Mouse (Mus musculus): ENCODE measurements around the gene Sigmar1. TPM values are rescaled to one million over a fixed set of nuclear protein-coding genes. Genes with fewer than 3 reads are reported as not detected.

Sigmar1 gene
- polyA plus RNA-seq, 1 experiment from 2014 or later, result 70.8 TPM

DNA sequence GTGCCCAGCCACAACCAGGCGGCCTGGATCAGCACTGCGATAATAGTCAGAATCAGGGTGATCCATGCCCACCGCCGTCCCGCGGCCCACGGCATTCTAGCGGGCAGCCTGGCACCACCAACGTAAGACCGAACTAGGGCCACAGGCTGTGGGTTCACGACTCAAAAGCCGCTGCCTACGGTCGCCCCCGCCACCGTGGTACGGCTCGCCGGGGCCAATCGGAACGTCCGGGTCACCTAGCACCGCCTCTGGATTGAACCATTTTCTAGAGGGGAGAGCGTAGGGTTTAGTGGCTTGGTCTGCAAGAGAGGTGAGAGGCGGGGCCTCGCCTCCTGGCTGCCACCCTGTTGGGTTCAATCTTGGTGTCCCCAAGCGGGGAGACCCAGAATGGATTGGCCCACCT lies 14.8 kb downstream of the Sigmar1 start:
- no peaks in the 10 kb centered on the region; the same call in 1 of the 2 replicates for H3K9me3 ChIP-seq (ENCODE audit: control insufficient read depth, low read length)
- peak overlapping the region; percentile 94 for H3K4me2 ChIP-seq
- H3K27me3 ChIP-seq (ENCODE audit: control insufficient read depth, insufficient read depth, low read length), result no peaks in the 10 kb centered on the region
- H3K27ac ChIP-seq (ENCODE audit: low read depth, low read length), result peak overlapping the region; percentile 44; the same call in 1 of the 2 replicates
- peak; percentile 97 for ATAC-seq (ENCODE audit: low FRiP score)
- H3K4me1 ChIP-seq (ENCODE audit: control insufficient read depth, insufficient read depth, low read length), result peaks cover 12% of the 10 kb centered on the region
- under 1% methylated on average over 27 of the region's 27 CpGs for WGBS
- peak; percentile 99 for DNase-seq (ENCODE audit: low spot score, missing footprints)
- H3K4me3 ChIP-seq (ENCODE audit: low read depth, low read length), result peak overlapping the region; percentile 79
- H3K9ac ChIP-seq (ENCODE audit: low read length), result peak overlapping the region; percentile 82
- peaks cover 6% of the 10 kb centered on the region; the same call in 1 of the 2 replicates for H3K36me3 ChIP-seq (ENCODE audit: control insufficient read depth, insufficient read depth, low read length)

DNA sequence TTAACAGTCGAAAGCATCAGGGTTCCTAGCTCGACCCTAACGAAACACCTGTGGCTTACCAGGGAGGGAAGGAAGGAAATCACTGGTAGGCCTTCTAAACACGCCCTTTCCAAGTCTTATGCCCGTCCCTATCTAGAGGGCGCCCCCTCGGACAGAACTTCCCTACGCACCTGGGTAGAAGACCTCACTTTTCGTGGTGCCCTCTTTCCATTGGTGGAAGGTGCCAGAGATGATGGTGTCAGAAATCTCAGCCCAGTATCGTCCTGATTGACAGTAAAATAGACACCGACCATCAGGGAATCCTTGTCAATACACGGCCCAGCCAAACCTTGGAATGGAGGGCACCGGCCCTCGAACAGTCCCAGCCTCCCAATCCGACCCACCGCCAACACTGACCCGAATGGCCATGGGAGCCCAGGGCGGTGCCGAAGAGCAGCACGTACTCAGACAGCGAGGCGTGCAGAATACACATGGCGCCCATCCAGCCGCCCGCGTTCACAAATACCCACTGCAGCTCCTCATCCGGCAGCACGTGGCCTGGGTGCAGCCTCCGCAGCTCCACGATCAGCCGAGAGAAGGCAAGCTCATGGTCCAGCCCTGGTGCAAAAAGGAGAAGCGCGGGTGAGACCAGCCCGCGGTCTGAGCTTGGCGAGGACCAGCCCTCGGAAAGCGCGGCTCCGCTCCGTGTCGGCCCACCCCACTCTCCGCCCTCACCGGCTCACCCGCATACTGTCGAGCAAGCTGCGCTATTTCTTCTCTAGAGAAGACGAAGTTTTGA lies 15.4 kb downstream of the Sigmar1 start:
- peak overlapping the region; percentile 79 for H3K4me3 ChIP-seq (ENCODE audit: low read depth, low read length)
- no peaks in the 10 kb centered on the region; the same call in 1 of the 2 replicates for H3K9me3 ChIP-seq (ENCODE audit: control insufficient read depth, low read length)
- H3K9ac ChIP-seq (ENCODE audit: low read length), result peak overlapping the region; percentile 82
- H3K4me2 ChIP-seq, result peak overlapping the region; percentile 94
- peaks cover 7% of the 10 kb centered on the region; the same call in 1 of the 2 replicates for H3K36me3 ChIP-seq (ENCODE audit: control insufficient read depth, insufficient read depth, low read length)
- peak; percentile 81 for ATAC-seq (ENCODE audit: low FRiP score)
- H3K27ac ChIP-seq (ENCODE audit: low read depth, low read length), result peak overlapping the region; percentile 44; the same call in 1 of the 2 replicates
- H3K4me1 ChIP-seq (ENCODE audit: control insufficient read depth, insufficient read depth, low read length), result peaks cover 12% of the 10 kb centered on the region
- DNase-seq (ENCODE audit: low spot score, missing footprints), result no peak
- peaks cover 2% of the 10 kb centered on the region; the same call in 1 of the 2 replicates for H3K27me3 ChIP-seq (ENCODE audit: control insufficient read depth, insufficient read depth, low read length)
- whole genome bisulfite sequencing, result under 1% methylated on average over 48 of the region's 48 CpGs

DNA sequence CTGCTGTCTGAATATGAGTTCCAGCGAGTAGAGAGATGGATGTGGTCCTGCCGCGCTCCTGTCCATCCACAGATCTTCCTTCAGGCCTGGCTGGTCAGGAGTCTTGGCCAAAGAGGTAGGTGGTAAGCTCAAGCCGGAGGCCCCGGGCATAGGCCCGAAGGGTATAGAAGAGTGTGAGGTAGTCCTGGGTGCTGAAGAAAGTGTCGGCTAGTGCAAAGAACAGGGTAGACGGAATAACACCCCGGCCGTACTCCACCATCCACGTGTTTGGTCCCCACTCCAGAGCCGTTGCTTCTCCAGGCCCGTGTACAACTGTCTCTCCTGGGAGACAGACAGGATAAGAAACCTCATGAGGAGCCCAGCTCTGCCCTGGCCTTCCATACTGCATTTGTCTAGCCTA lies 16.7 kb downstream of the Sigmar1 start:
- H3K4me2 ChIP-seq, result no peak overlapping the region
- 92% methylated on average over 13 of the region's 13 CpGs for WGBS
- no peak for ATAC-seq (ENCODE audit: low FRiP score)
- H3K4me1 ChIP-seq (ENCODE audit: control insufficient read depth, insufficient read depth, low read length), result peaks cover 12% of the 10 kb centered on the region
- H3K27ac ChIP-seq (ENCODE audit: low read depth, low read length), result no peak overlapping the region
- no peak for DNase-seq (ENCODE audit: low spot score, missing footprints)
- peaks cover 2% of the 10 kb centered on the region; the same call in 1 of the 2 replicates for H3K27me3 ChIP-seq (ENCODE audit: control insufficient read depth, insufficient read depth, low read length)
- no peaks in the 10 kb centered on the region for H3K9me3 ChIP-seq (ENCODE audit: control insufficient read depth, low read length)
- peaks cover 8% of the 10 kb centered on the region; the same call in 1 of the 2 replicates for H3K36me3 ChIP-seq (ENCODE audit: control insufficient read depth, insufficient read depth, low read length)
- H3K9ac ChIP-seq (ENCODE audit: low read length), result no peak overlapping the region
- no peak overlapping the region for H3K4me3 ChIP-seq (ENCODE audit: low read depth, low read length)

- ATAC-seq (ENCODE audit: low FRiP score) (no peak), DNase-seq (ENCODE audit: low spot score, missing footprints) (no peak)
- Histone ChIP-seq H3K9ac (ENCODE audit: low read length) (no peak overlapping the region), H3K36me3 (ENCODE audit: control insufficient read depth, insufficient read depth, low read length) (peaks cover 8% of the 10 kb centered on the region; the same call in 1 of the 2 replicates), H3K4me3 (ENCODE audit: low read depth, low read length) (no peak overlapping the region), H3K27ac (ENCODE audit: low read depth, low read length) (no peak overlapping the region), H3K4me2 (no peak overlapping the region), H3K27me3 (ENCODE audit: control insufficient read depth, insufficient read depth, low read length) (peaks cover 3% of the 10 kb centered on the region), H3K9me3 (ENCODE audit: control insufficient read depth, low read length) (no peaks in the 10 kb centered on the region), H3K4me1 (ENCODE audit: control insufficient read depth, insufficient read depth, low read length) (peaks cover 12% of the 10 kb centered on the region)
- WGBS, result 63% methylated on average over 1 of the region's 1 CpGs
Measured at GRCm38 (mm10) chr4:41738256-41738603, 17.7 kb downstream of the Sigmar1 start.

DNA sequence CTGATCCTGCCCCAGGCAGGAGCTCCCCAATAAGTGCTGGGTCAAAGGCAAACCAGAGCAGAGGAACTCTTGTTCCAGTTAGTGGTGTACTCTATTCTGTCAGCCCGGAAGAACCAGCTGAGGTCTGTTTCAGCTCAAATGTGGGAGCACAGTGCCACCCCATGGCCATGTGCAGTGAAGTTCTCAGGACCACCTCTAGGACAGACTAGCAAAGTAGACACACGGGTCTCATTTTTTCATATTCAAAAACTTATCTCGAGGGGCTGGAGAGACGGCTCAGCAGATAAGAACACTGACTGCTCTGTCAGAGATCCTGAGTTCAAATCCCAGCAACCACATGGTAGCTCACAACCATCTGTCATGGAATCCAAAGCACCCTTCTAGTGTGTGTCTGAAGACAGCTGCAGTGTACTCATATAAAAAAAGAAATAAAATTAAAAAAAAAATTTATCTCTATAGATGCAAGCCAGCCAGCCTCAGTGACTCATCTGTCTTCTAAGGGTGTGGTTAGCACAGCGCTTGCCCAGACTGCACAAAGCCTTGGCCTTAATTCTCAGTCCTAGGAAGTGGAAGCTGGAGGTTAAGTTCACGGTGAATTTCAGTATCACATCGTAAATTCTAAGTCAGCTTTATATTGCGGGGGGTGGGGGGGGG lies 18.2 kb downstream of the Sigmar1 start:
- Histone ChIP-seq H3K27ac (ENCODE audit: low read depth, low read length) (no peak overlapping the region), H3K36me3 (ENCODE audit: control insufficient read depth, insufficient read depth, low read length) (peaks cover 8% of the 10 kb centered on the region; the same call in 1 of the 2 replicates), H3K9ac (ENCODE audit: low read length) (no peak overlapping the region), H3K4me1 (ENCODE audit: control insufficient read depth, insufficient read depth, low read length) (peaks cover 12% of the 10 kb centered on the region), H3K4me2 (no peak overlapping the region), H3K4me3 (ENCODE audit: low read depth, low read length) (no peak overlapping the region), H3K27me3 (ENCODE audit: control insufficient read depth, insufficient read depth, low read length) (peaks cover 8% of the 10 kb centered on the region), H3K9me3 (ENCODE audit: control insufficient read depth, low read length) (no peaks in the 10 kb centered on the region)
- 52% methylated on average over 8 of the region's 8 CpGs for WGBS
- peak; percentile 47 for ATAC-seq (ENCODE audit: low FRiP score)
- peak; percentile 94 for DNase-seq (ENCODE audit: low spot score, missing footprints)

GRCm38 (mm10) chr4:41731052-41731765 lies 24.7 kb downstream of the Sigmar1 start, which contains the start of gene Arid3c:
Gene Arid3c, minus strand, starts transcription at chr4:41731142.
- DNase-seq (ENCODE audit: low spot score, missing footprints) (peak; percentile 93), ATAC-seq (ENCODE audit: low FRiP score) (no peak)
- peak within 1 kb of the TSS; percentile 45 for H3K4me2 ChIP-seq

DNA sequence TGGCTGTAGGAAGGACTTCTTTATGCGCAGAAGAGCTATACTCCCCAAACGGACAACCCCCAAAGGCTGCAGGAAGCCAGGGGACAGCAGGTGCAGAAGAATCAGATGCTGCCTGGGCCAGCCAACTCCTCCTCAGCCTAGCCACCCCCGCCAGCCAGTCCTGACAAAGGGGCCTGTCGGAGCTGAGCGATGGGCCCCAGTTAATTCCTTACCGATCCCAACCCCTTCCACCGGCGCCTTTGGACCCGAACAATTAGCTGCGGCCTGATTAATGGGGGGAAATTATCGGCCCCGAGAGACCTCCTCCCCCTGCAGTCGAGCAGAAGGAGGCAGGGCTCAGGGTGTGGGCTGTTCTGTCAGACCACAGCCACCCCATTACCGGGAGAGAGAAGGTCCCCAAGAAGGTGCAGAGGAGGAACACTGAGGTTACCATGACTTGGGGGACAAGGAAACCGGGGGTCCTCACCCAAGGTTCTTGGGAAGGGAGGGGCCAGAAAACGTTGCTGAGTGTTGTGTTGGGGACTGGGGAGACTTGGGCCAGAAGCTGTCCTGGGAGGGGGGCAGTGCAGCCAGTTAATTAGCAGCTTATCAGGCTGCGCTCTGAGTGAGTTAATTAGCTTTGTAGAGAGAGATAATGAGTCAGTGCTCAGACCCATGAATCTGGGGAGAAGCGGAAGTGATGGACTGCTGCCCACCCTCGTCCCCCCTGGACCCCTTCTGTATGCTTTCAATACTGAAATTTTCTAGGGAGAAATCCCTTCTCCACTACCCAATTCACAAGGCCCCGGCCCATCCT lies 28.9 kb downstream of the Sigmar1 start:
- Histone ChIP-seq H3K36me3 (ENCODE audit: control insufficient read depth, insufficient read depth, low read length) (no peaks in the 10 kb centered on the region), H3K9me3 (ENCODE audit: control insufficient read depth, low read length) (no peaks in the 10 kb centered on the region), H3K27me3 (ENCODE audit: control insufficient read depth, insufficient read depth, low read length) (peaks cover 78% of the 10 kb centered on the region), H3K27ac (ENCODE audit: low read depth, low read length) (no peak overlapping the region), H3K4me1 (ENCODE audit: control insufficient read depth, insufficient read depth, low read length) (peaks cover 10% of the 10 kb centered on the region), H3K4me3 (ENCODE audit: low read depth, low read length) (no peak overlapping the region), H3K4me2 (peak overlapping the region; percentile 18; the same call in 1 of the 2 replicates), H3K9ac (ENCODE audit: low read length) (no peak overlapping the region)
- DNase-seq (ENCODE audit: low spot score, missing footprints) (no peak), ATAC-seq (ENCODE audit: low FRiP score) (no peak)
- WGBS, result 13% methylated on average over 20 of the region's 20 CpGs

More at GRCm38 (mm10) chr4:41731052-41731765, 24.7 kb downstream of the Sigmar1 start, which contains the start of gene Arid3c:
- no peaks in the 10 kb centered on the region for H3K9me3 ChIP-seq (ENCODE audit: control insufficient read depth, low read length)
- peaks cover 64% of the 10 kb centered on the region for H3K27me3 ChIP-seq (ENCODE audit: control insufficient read depth, insufficient read depth, low read length)
- 0 out of 2 replicates have a peak, but pooled peaks cover 2% of the 10 kb centered on the region for H3K36me3 ChIP-seq (ENCODE audit: control insufficient read depth, insufficient read depth, low read length)
- peak within 1 kb of the TSS; percentile 24 for H3K4me3 ChIP-seq (ENCODE audit: low read depth, low read length)
- no peak within 1 kb of the TSS for H3K9ac ChIP-seq (ENCODE audit: low read length)
- H3K4me1 ChIP-seq (ENCODE audit: control insufficient read depth, insufficient read depth, low read length), result no peaks in the 10 kb centered on the region
- H3K27ac ChIP-seq (ENCODE audit: low read depth, low read length), result no peak within 1 kb of the TSS
- 2% methylated on average over 49 of the region's 50 CpGs for WGBS

DNA sequence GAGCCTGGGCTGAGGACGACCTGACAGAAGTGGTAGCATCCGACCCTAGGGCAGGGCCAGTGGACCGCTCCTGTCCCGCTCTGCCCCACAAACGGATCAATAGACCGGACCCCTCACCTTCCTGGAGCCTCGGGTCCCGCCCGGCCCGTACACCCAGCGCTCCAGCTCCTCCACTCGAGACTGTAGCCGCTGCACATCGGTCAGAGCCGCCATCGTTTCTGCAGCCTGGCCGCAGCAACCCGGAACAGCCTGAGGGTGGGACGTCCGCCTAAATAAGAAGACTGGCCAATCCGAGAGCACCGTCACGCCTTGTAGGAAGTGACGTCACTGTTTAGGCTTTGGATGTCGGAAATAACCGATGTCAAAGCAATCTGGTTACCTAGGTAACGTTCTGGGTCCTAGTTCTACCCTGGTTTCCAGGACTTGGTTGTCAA lies 33.0 kb downstream of the Sigmar1 start, which contains the start of gene Dctn3:
Dctn3 (minus strand) TSS at position 253 of the 434 bp plus-strand sequence.
- Histone ChIP-seq H3K27ac (ENCODE audit: low read depth, low read length) (no peak within 1 kb of the TSS), H3K4me3 (ENCODE audit: low read depth, low read length) (peak within 1 kb of the TSS; percentile 77), H3K4me1 (ENCODE audit: control insufficient read depth, insufficient read depth, low read length) (peaks cover 14% of the 10 kb centered on the region), H3K36me3 (ENCODE audit: control insufficient read depth, insufficient read depth, low read length) (peaks cover 8% of the 10 kb centered on the region; the same call in 1 of the 2 replicates), H3K27me3 (ENCODE audit: control insufficient read depth, insufficient read depth, low read length) (peaks cover 41% of the 10 kb centered on the region), H3K9me3 (ENCODE audit: control insufficient read depth, low read length) (no peaks in the 10 kb centered on the region), H3K9ac (ENCODE audit: low read length) (peak within 1 kb of the TSS; percentile 79), H3K4me2 (peak within 1 kb of the TSS; percentile 89)
- DNase-seq (ENCODE audit: low spot score, missing footprints) (peak; percentile 97), ATAC-seq (ENCODE audit: low FRiP score) (peak; percentile 96)
- WGBS, result under 1% methylated on average over 27 of the region's 27 CpGs
